Mouse (Mus musculus): ENCODE results near the gene Ahnak2. TPM values are rescaled to one million over a fixed set of nuclear protein-coding genes. Genes with fewer than 3 reads are reported as not detected.
A peak's percentile ranks its signal among the peaks of the same experiment; 100 is the strongest.
"Not testable (repeated sequence)": the region's sequence is repeated elsewhere in the genome, so short reads cannot be mapped to it uniquely, and the experiment has no call there.

Ahnak2 gene
- polyA plus RNA-seq (2014; fragmentation: Nextera tagmentation; extraction: Ambion mirVana) = 1.9 and 3.1 TPM in 2 replicates

DNA sequence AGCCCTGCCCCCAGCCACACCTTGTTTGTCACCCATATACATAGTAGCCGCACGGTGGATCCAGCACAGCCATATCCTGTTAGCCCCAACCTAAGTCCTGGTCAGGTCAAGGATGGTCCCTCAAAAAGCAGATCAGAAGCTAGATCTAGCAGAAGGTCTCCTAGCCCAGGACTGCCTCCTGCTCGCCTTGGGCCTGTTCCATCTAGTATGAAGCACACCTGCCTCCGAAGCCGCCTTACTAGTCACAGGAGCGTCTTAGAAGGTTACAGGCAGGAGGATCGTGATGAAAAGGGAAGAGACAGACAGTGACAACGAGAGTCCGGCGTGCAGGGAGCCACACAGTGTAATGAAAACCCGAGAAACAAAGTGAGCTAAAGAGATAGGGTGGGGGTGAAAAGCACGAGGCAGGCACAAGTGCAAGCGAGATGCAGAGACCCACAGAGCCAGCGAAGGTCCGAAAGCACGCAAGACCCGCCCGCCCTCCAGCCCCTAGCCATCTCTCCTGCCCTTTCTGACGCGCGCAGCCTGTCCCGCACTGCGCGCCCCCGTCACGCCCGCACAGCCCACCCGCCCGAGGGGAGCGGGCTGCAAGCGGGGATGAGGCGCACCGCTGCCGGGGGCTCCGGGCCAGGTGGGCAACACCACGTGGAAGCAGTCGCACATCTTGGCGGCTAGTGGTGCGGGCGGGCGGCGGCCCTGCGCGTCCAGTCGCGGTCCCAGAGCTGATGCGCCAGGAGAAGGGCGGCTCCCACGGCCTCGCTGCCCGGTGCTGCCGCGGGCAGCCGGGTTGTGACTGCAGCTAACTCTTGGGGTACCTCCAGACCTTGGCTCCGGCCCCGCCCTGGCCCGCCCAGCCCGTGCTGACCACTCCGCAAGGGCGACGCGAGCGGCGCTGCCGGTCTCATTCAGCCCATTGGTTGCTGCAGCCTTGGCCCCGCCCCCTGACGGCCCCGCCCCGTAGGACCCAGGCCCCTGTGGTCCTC lies at the start of gene Ahnak2:
Gene Ahnak2 (minus strand): TSS at position 794 of the 983 bp plus-strand sequence.
- peak within 1 kb of the TSS; percentile 66 for H3K9ac ChIP-seq (ENCODE audit: low read length)
- peaks cover 11 to 30% of the 10 kb centered on the region in 2 experiments for H3K4me1 ChIP-seq (ENCODE audit: control insufficient read depth in 2 of 2, insufficient read depth in 2 of 2, low read length in 2 of 2)
- H3K27me3 ChIP-seq (ENCODE audit: control insufficient read depth, insufficient read depth, low read length) = peaks cover 19% of the 10 kb centered on the region
- H3K9me3 ChIP-seq (ENCODE audit: control insufficient read depth, low read length) = no peaks in the 10 kb centered on the region
- ATAC-seq (ENCODE audit: insufficient number of reproducible peaks, insufficient read depth, low FRiP score, low read depth) = peak; percentile 20; the same call in 1 of the 2 replicates
- H3K4me3 ChIP-seq (ENCODE audit: control insufficient read depth in 1 of 2, insufficient read depth in 1 of 2, low read depth in 1 of 2, low read length in 2 of 2) = peak within 1 kb of the TSS; percentile 36 to 54
- peak within 1 kb of the TSS; percentile 100 for H3K4me2 ChIP-seq (ENCODE audit: low read length)
- 4% methylated on average over 61 of the region's 69 CpGs for WGBS
- H3K27ac ChIP-seq (replicated peaks in 1 of 2; ENCODE audit: control insufficient read depth in 1 of 2, insufficient read depth in 1 of 2, low read depth in 2 of 2, low read length in 2 of 2) = no peak within 1 kb of the TSS
- no peaks in the 10 kb centered on the region for H3K36me3 ChIP-seq (ENCODE audit: control insufficient read depth, insufficient read depth, low read length)

GRCm38 (mm10) chr12:112851116-112851515 lies 48.7 kb upstream of the Ahnak2 start:
- 19% methylated on average over 6 of the region's 8 CpGs for WGBS
- Histone ChIP-seq H3K27me3 (ENCODE audit: control insufficient read depth, insufficient read depth, low read length) (no peaks in the 10 kb centered on the region), H3K36me3 (ENCODE audit: control insufficient read depth, insufficient read depth, low read length) (no peaks in the 10 kb centered on the region), H3K27ac (replicated peaks in 1 of 2; ENCODE audit: control insufficient read depth in 1 of 2, insufficient read depth in 1 of 2, low read depth in 2 of 2, low read length in 2 of 2) (no peak overlapping the region), H3K9me3 (ENCODE audit: control insufficient read depth, low read length) (no peaks in the 10 kb centered on the region), H3K4me3 (ENCODE audit: control insufficient read depth in 1 of 2, insufficient read depth in 1 of 2, low read depth in 1 of 2, low read length in 2 of 2) (no peak overlapping the region), H3K4me2 (ENCODE audit: low read length) (no peak overlapping the region), H3K9ac (ENCODE audit: low read length) (no peak overlapping the region), H3K4me1 (ENCODE audit: control insufficient read depth in 2 of 2, insufficient read depth in 2 of 2, low read length in 2 of 2) (no peaks in the 10 kb centered on the region)
- no peak for ATAC-seq (ENCODE audit: insufficient number of reproducible peaks, insufficient read depth, low FRiP score, low read depth)

- Histone ChIP-seq H3K27me3 (ENCODE audit: control insufficient read depth, insufficient read depth, low read length) (no peaks in the 10 kb centered on the region), H3K36me3 (ENCODE audit: control insufficient read depth, insufficient read depth, low read length) (no peaks in the 10 kb centered on the region), H3K27ac (replicated peaks in 1 of 2; ENCODE audit: control insufficient read depth in 1 of 2, insufficient read depth in 1 of 2, low read depth in 2 of 2, low read length in 2 of 2) (no peak overlapping the region), H3K9me3 (ENCODE audit: control insufficient read depth, low read length) (no peaks in the 10 kb centered on the region), H3K4me2 (ENCODE audit: low read length) (no peak overlapping the region), H3K4me1 (ENCODE audit: control insufficient read depth in 2 of 2, insufficient read depth in 2 of 2, low read length in 2 of 2) (no peaks in the 10 kb centered on the region), H3K9ac (ENCODE audit: low read length) (no peak overlapping the region), H3K4me3 (ENCODE audit: control insufficient read depth in 1 of 2, insufficient read depth in 1 of 2, low read depth in 1 of 2, low read length in 2 of 2) (no peak overlapping the region)
- ATAC-seq (ENCODE audit: insufficient number of reproducible peaks, insufficient read depth, low FRiP score, low read depth) = no peak
- 84% methylated on average over 9 of the region's 9 CpGs for WGBS
Observed at GRCm38 (mm10) chr12:112850344-112850743, 47.9 kb upstream of the Ahnak2 start.

- Histone ChIP-seq H3K9me3 (ENCODE audit: control insufficient read depth, low read length) (no peaks in the 10 kb centered on the region), H3K36me3 (ENCODE audit: control insufficient read depth, insufficient read depth, low read length) (no peaks in the 10 kb centered on the region), H3K4me3 (ENCODE audit: control insufficient read depth in 1 of 2, insufficient read depth in 1 of 2, low read depth in 1 of 2, low read length in 2 of 2) (no peak overlapping the region), H3K9ac (ENCODE audit: low read length) (no peak overlapping the region), H3K27ac (replicated peaks in 1 of 2; ENCODE audit: control insufficient read depth in 1 of 2, insufficient read depth in 1 of 2, low read depth in 2 of 2, low read length in 2 of 2) (no peak overlapping the region), H3K4me1 (ENCODE audit: control insufficient read depth in 2 of 2, insufficient read depth in 2 of 2, low read length in 2 of 2) (no peaks in the 10 kb centered on the region), H3K27me3 (ENCODE audit: control insufficient read depth, insufficient read depth, low read length) (no peaks in the 10 kb centered on the region), H3K4me2 (ENCODE audit: low read length) (no peak overlapping the region)
- 77% methylated on average over 11 of the region's 11 CpGs for WGBS
- no peak for ATAC-seq (ENCODE audit: insufficient number of reproducible peaks, insufficient read depth, low FRiP score, low read depth)
Observed at GRCm38 (mm10) chr12:112849235-112850022, 47.0 kb upstream of the Ahnak2 start.

GRCm38 (mm10) chr12:112847880-112848279 lies 45.4 kb upstream of the Ahnak2 start:
- WGBS = 84% methylated on average over 2 of the region's 2 CpGs
- Histone ChIP-seq H3K36me3 (ENCODE audit: control insufficient read depth, insufficient read depth, low read length) (no peaks in the 10 kb centered on the region), H3K9me3 (ENCODE audit: control insufficient read depth, low read length) (no peaks in the 10 kb centered on the region), H3K27ac (replicated peaks in 1 of 2; ENCODE audit: control insufficient read depth in 1 of 2, insufficient read depth in 1 of 2, low read depth in 2 of 2, low read length in 2 of 2) (no peak overlapping the region), H3K4me3 (ENCODE audit: control insufficient read depth in 1 of 2, insufficient read depth in 1 of 2, low read depth in 1 of 2, low read length in 2 of 2) (no peak overlapping the region), H3K4me2 (ENCODE audit: low read length) (no peak overlapping the region), H3K27me3 (ENCODE audit: control insufficient read depth, insufficient read depth, low read length) (no peaks in the 10 kb centered on the region), H3K4me1 (ENCODE audit: control insufficient read depth in 2 of 2, insufficient read depth in 2 of 2, low read length in 2 of 2) (no peaks in the 10 kb centered on the region), H3K9ac (ENCODE audit: low read length) (no peak overlapping the region)
- no peak for ATAC-seq (ENCODE audit: insufficient number of reproducible peaks, insufficient read depth, low FRiP score, low read depth)

- peak; percentile 64; the same call in 1 of the 2 replicates for ATAC-seq (ENCODE audit: insufficient number of reproducible peaks, insufficient read depth, low FRiP score, low read depth)
- Histone ChIP-seq H3K4me1 (ENCODE audit: control insufficient read depth in 2 of 2, insufficient read depth in 2 of 2, low read length in 2 of 2) (no peaks in the 10 kb centered on the region), H3K4me2 (ENCODE audit: low read length) (no peak overlapping the region), H3K4me3 (ENCODE audit: control insufficient read depth in 1 of 2, insufficient read depth in 1 of 2, low read depth in 1 of 2, low read length in 2 of 2) (no peak overlapping the region), H3K27me3 (ENCODE audit: control insufficient read depth, insufficient read depth, low read length) (no peaks in the 10 kb centered on the region), H3K27ac (replicated peaks in 1 of 2; ENCODE audit: control insufficient read depth in 1 of 2, insufficient read depth in 1 of 2, low read depth in 2 of 2, low read length in 2 of 2) (no peak overlapping the region), H3K36me3 (ENCODE audit: control insufficient read depth, insufficient read depth, low read length) (no peaks in the 10 kb centered on the region), H3K9me3 (ENCODE audit: control insufficient read depth, low read length) (no peaks in the 10 kb centered on the region), H3K9ac (ENCODE audit: low read length) (no peak overlapping the region)
- 15% methylated on average over 3 of the region's 3 CpGs for WGBS
Observed at GRCm38 (mm10) chr12:112843803-112844202, 41.3 kb upstream of the Ahnak2 start.

- not testable (repeated sequence) for H3K9ac ChIP-seq (ENCODE audit: low read length); H3K27ac ChIP-seq (replicated peaks in 1 of 2; ENCODE audit: control insufficient read depth in 1 of 2, insufficient read depth in 1 of 2, low read depth in 2 of 2, low read length in 2 of 2); H3K4me1 ChIP-seq (ENCODE audit: control insufficient read depth in 2 of 2, insufficient read depth in 2 of 2, low read length in 2 of 2); H3K27me3 ChIP-seq (ENCODE audit: control insufficient read depth, insufficient read depth, low read length); H3K9me3 ChIP-seq (ENCODE audit: control insufficient read depth, low read length); ATAC-seq (ENCODE audit: insufficient number of reproducible peaks, insufficient read depth, low FRiP score, low read depth); H3K4me3 ChIP-seq (ENCODE audit: control insufficient read depth in 1 of 2, insufficient read depth in 1 of 2, low read depth in 1 of 2, low read length in 2 of 2); H3K36me3 ChIP-seq (ENCODE audit: control insufficient read depth, insufficient read depth, low read length); H3K4me2 ChIP-seq (ENCODE audit: low read length)
- 77% methylated on average over 2 of the region's 2 CpGs for WGBS
Observed at GRCm38 (mm10) chr12:112842128-112842527, 39.7 kb upstream of the Ahnak2 start.
